Mouse (Mus musculus) stomach, embryonic 14.5 days (tissue): ENCODE measurements around the gene Meaf6. TPM values are rescaled to one million over a fixed set of nuclear protein-coding genes. Genes with fewer than 3 reads are reported as not detected.

ENCODE experiments used
- ATAC-seq: fragments of 200-750 bp; cut with Nextera tagmentation; 2 replicates; pipeline ENCODE4 v1.8.0; 2017; ENCODE audit warnings: low read depth, moderate TSS enrichment; ENCODE audit not compliant: insufficient number of reproducible peaks, insufficient read depth, low FRiP score
- H3K27ac ChIP-seq: fragments of 300-500 bp; sonication (generic); 2 replicates; pipeline ENCODE4 v1.5.1; 2014; ENCODE audit warnings: mild to moderate bottlenecking, low read length, moderate library complexity, mixed read lengths
- H3K27me3 ChIP-seq: fragments of 300-500 bp; sonication (generic); 2 replicates; pipeline ENCODE4 v1.6.1; 2014; ENCODE audit warnings: low read length, control low read depth, mixed read lengths; ENCODE audit not compliant: control insufficient read depth, insufficient read depth
- H3K36me3 ChIP-seq: fragments of 300-500 bp; sonication (generic); 2 replicates; pipeline ENCODE4 v1.6.1; 2014; ENCODE audit warnings: mild to moderate bottlenecking, control low read depth, low read length, moderate library complexity, mixed read lengths; ENCODE audit not compliant: control insufficient read depth, insufficient read depth
- H3K4me1 ChIP-seq: fragments of 300-500 bp; sonication (generic); 2 replicates; pipeline ENCODE4 v1.6.1; 2014; ENCODE audit warnings: low read length, control low read depth, mixed read lengths; ENCODE audit not compliant: control insufficient read depth, insufficient read depth
- H3K4me2 ChIP-seq: fragments of 300-500 bp; sonication (generic); replicated peaks from 2 replicates; pipeline ENCODE4 v1.6.1; 2014; ENCODE audit warnings: low read depth, low read length, control low read depth
- H3K4me3 ChIP-seq: fragments of 300-500 bp; sonication (generic); 2 replicates; pipeline ENCODE4 v1.5.1; 2014; ENCODE audit warnings: low read depth, low read length, control low read depth
- H3K9ac ChIP-seq: fragments of 300-500 bp; sonication (generic); replicated peaks from 2 replicates; pipeline ENCODE4 v1.6.1; 2014; ENCODE audit warnings: low read depth, mild to moderate bottlenecking, control low read depth, low read length, moderate library complexity, mixed read lengths
- H3K9me3 ChIP-seq: fragments of 300-500 bp; sonication (generic); 2 replicates; pipeline ENCODE4 v1.6.1; 2016; ENCODE audit warnings: low read depth, low read length, control low read depth; ENCODE audit not compliant: control insufficient read depth
- WGBS: fragments of 180-500 bp; shearing (Covaris S2); extraction: QIAGEN DNeasy Blood & Tissue Kit; methylation state at CpG from one replicate; pipeline ENCODE4 v1.1.7; 2014; 5-methylcytosine and 5-hydroxymethylcytosine counted together
- polyA plus RNA-seq: library from polyadenylated mRNA; unstranded; fragments of >200 nt; fragmentation: Nextera tagmentation; extraction: Ambion mirVana; gene quantifications from 2 replicates; pipeline ENCODE4 v1.2.1, GENCODE M21; 2014

The Meaf6 gene
- 69.2 and 71.1 TPM in 2 replicates for polyA plus RNA-seq

- H3K9me3 ChIP-seq = no peaks in the 10 kb centered on the region
- peak within 1 kb of the TSS; percentile 74 for H3K4me3 ChIP-seq
- peak within 1 kb of the TSS; percentile 79 for H3K4me2 ChIP-seq
- peaks cover 1% of the 10 kb centered on the region; the same call in 1 of the 2 replicates for H3K36me3 ChIP-seq
- peak; percentile 90 for ATAC-seq
- WGBS = 2% methylated on average over 56 of the region's 63 CpGs
- peaks cover 10% of the 10 kb centered on the region for H3K4me1 ChIP-seq
- no peaks in the 10 kb centered on the region for H3K27me3 ChIP-seq
- peak within 1 kb of the TSS; percentile 65 for H3K9ac ChIP-seq
- peak within 1 kb of the TSS; percentile 97 for H3K27ac ChIP-seq
These were observed at the start of gene Meaf6 for GRCm38 (mm10) chr4:125084403-125085345. Gene Meaf6, plus strand, starts transcription at chr4:125085134.

GRCm38 (mm10) chr4:125044454-125044853, 40.5 kb upstream of the Meaf6 start:
- Histone ChIP-seq H3K4me2 (no peak overlapping the region), H3K27ac (no peak overlapping the region), H3K9me3 (no peaks in the 10 kb centered on the region), H3K4me1 (no peaks in the 10 kb centered on the region), H3K27me3 (no peaks in the 10 kb centered on the region), H3K36me3 (peaks cover 80% of the 10 kb centered on the region), H3K4me3 (no peak overlapping the region), H3K9ac (no peak overlapping the region)
- no peak for ATAC-seq
- 84% methylated on average over 7 of the region's 7 CpGs for WGBS

GRCm38 (mm10) chr4:125055385-125055784, 29.5 kb upstream of the Meaf6 start:
- no peak overlapping the region for H3K9ac ChIP-seq
- no peak overlapping the region for H3K4me2 ChIP-seq
- H3K4me1 ChIP-seq = no peaks in the 10 kb centered on the region
- H3K9me3 ChIP-seq = no peaks in the 10 kb centered on the region
- H3K36me3 ChIP-seq = peaks cover 46% of the 10 kb centered on the region
- H3K4me3 ChIP-seq = no peak overlapping the region
- H3K27ac ChIP-seq = no peak overlapping the region
- H3K27me3 ChIP-seq = no peaks in the 10 kb centered on the region
- no peak for ATAC-seq
- 89% methylated on average over 9 of the region's 9 CpGs for WGBS

- no peak overlapping the region for H3K27ac ChIP-seq
- no peak overlapping the region for H3K4me2 ChIP-seq
- ATAC-seq = no peak
- no peaks in the 10 kb centered on the region for H3K27me3 ChIP-seq
- no peaks in the 10 kb centered on the region for H3K4me1 ChIP-seq
- H3K9ac ChIP-seq = no peak overlapping the region
- H3K36me3 ChIP-seq = peaks cover 40% of the 10 kb centered on the region
- H3K9me3 ChIP-seq = no peaks in the 10 kb centered on the region
- no peak overlapping the region for H3K4me3 ChIP-seq
- 89% methylated on average over 4 of the region's 4 CpGs for WGBS
These were observed 28.5 kb upstream of the Meaf6 start for GRCm38 (mm10) chr4:125056476-125056875.

GRCm38 (mm10) chr4:125057273-125057672, 27.7 kb upstream of the Meaf6 start:
- Histone ChIP-seq H3K4me3 (no peak overlapping the region), H3K27ac (no peak overlapping the region), H3K36me3 (peaks cover 34% of the 10 kb centered on the region), H3K9ac (no peak overlapping the region), H3K4me2 (no peak overlapping the region), H3K27me3 (no peaks in the 10 kb centered on the region), H3K4me1 (no peaks in the 10 kb centered on the region), H3K9me3 (no peaks in the 10 kb centered on the region)
- WGBS = 47% methylated on average over 3 of the region's 3 CpGs
- no peak for ATAC-seq

- WGBS = 51% methylated on average over 5 of the region's 5 CpGs
- ATAC-seq = no peak
- H3K9ac ChIP-seq = no peak overlapping the region
- H3K9me3 ChIP-seq = no peaks in the 10 kb centered on the region
- no peak overlapping the region for H3K27ac ChIP-seq
- peaks cover 29% of the 10 kb centered on the region for H3K36me3 ChIP-seq
- no peaks in the 10 kb centered on the region for H3K4me1 ChIP-seq
- no peak overlapping the region for H3K4me2 ChIP-seq
- no peaks in the 10 kb centered on the region for H3K27me3 ChIP-seq
- no peak overlapping the region for H3K4me3 ChIP-seq
These were observed 26.9 kb upstream of the Meaf6 start for GRCm38 (mm10) chr4:125058033-125058432.

GRCm38 (mm10) chr4:125059025-125059424, 25.9 kb upstream of the Meaf6 start:
- Histone ChIP-seq H3K4me2 (peak overlapping the region; percentile 37; the same call in 1 of the 2 replicates), H3K27ac (no peak overlapping the region), H3K9ac (0 out of 2 replicates have a peak overlapping the region, but pooled peaks have one; percentile 21), H3K27me3 (no peaks in the 10 kb centered on the region), H3K4me1 (no peaks in the 10 kb centered on the region), H3K4me3 (no peak overlapping the region), H3K36me3 (peaks cover 22% of the 10 kb centered on the region), H3K9me3 (no peaks in the 10 kb centered on the region)
- 4% methylated on average over 8 of the region's 8 CpGs for WGBS
- peak; percentile 84; the same call in 1 of the 2 replicates for ATAC-seq

- H3K4me2 ChIP-seq = no peak overlapping the region
- no peaks in the 10 kb centered on the region for H3K27me3 ChIP-seq
- no peak overlapping the region for H3K9ac ChIP-seq
- H3K4me3 ChIP-seq = no peak overlapping the region
- peaks cover 7% of the 10 kb centered on the region for H3K4me1 ChIP-seq
- ATAC-seq = no peak
- no peaks in the 10 kb centered on the region for H3K9me3 ChIP-seq
- WGBS = 73% methylated on average over 8 of the region's 8 CpGs
- H3K36me3 ChIP-seq = peaks cover under 1% of the 10 kb centered on the region; the same call in 1 of the 2 replicates
- no peak overlapping the region for H3K27ac ChIP-seq
These were observed 21.1 kb upstream of the Meaf6 start for GRCm38 (mm10) chr4:125063829-125064228.
